Mouse (Mus musculus) adrenal gland, adult 2 months (tissue): ENCODE data around the gene Vmn2r96. TPM values are rescaled to one million over a fixed set of nuclear protein-coding genes. Genes with fewer than 3 reads are reported as not detected.
"Not testable (repeated sequence)": the region's sequence is repeated elsewhere in the genome, so short reads cannot be mapped to it uniquely, and the experiment has no call there.

Experiments used
- DNase-seq: peaks from one replicate; pipeline ENCODE4 v3.0.0; 2021
- long read RNA-seq: library from polyadenylated mRNA; stranded (forward); transcript quantifications from one replicate; pipeline ENCODE4 v2.0.0, GENCODE M21; 2021
- polyA plus RNA-seq: library from polyadenylated mRNA; depleted of rRNA; stranded (reverse); fragments of >200 nt; gene quantifications from 2 replicates; pipeline ENCODE4 v1.2.3, GENCODE M21; 2012; rRNA removed
- total RNA-seq, 2 experiments: library from RNA; stranded (reverse); gene quantifications; 2 replicates each; pipeline ENCODE4 v1.2.3; 2021

Vmn2r96 gene
- total RNA-seq (not detected), polyA plus RNA-seq (not detected in 2 replicates)
- long read RNA-seq, result 0 reads

DNA sequence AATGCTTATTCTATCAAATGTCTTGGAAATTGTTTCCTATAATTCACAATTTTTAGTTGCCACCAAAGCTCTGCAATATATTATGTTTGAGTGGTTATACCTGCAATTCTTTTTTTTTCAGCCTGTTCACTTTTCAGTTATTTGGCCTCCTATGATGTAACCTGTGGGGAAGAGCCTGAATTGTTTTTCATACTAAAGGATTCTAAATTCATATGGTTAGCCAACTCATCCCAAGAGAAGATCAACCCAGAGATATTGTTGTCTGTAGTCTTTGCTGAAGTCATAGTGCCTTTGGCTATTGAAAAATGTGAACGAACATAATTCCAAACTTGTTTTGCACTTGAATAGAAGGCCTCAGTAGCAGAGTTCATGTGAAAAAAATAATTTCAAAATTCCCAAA lies at the start of gene Vmn2r96:
Vmn2r96 (plus strand) TSS at position 301 of the 400 bp plus-strand sequence.
- not testable (repeated sequence) for DNase-seq

GRCm38 (mm10) chr17:18523371-18523770 lies 49.6 kb upstream of the Vmn2r96 start:
- DNase-seq, result no peak

GRCm38 (mm10) chr17:18523991-18524390 lies 49.0 kb upstream of the Vmn2r96 start:
- DNase-seq, result no peak

GRCm38 (mm10) chr17:18558212-18559158 lies 14.5 kb upstream of the Vmn2r96 start:
- not testable (repeated sequence) for DNase-seq

DNA sequence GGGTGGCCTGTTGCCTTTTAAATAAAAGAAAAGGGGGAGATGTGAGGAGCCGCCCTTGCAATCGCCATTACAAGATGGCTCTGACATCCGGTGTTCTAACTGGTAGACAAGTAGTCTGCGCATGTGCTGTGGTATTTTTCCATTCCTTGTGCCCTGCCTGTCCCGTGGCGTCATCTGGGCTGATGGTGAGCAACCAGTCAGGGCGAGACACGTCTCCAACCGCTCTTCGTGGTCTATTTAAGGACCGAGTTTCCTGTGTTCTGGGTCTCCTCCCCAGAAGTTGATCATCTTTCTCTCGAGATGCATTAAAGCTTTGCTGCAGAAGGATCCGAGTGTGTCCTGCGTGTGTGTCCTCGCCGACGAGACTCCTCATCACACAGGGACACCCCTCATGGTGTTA lies 6.8 kb upstream of the Vmn2r96 start:
- DNase-seq, result not testable (repeated sequence)

- DNase-seq, result not testable (repeated sequence)
Observed at GRCm38 (mm10) chr17:18615151-18615550, 42.2 kb downstream of the Vmn2r96 start.

- no peak for DNase-seq
Observed at GRCm38 (mm10) chr17:18626532-18626931, 53.6 kb downstream of the Vmn2r96 start.

Other genes with a start within 250 kb of the Vmn2r96 start
- gene Vmn2r95, start 149.1 kb upstream of the Vmn2r96 start, total RNA-seq, result not detected
- not detected in 2 replicates for gene Vmn2r95, start 149.1 kb upstream of the Vmn2r96 start, polyA plus RNA-seq